Mouse (Mus musculus): ENCODE measurements around the gene Tecta.

Tecta gene

DNA sequence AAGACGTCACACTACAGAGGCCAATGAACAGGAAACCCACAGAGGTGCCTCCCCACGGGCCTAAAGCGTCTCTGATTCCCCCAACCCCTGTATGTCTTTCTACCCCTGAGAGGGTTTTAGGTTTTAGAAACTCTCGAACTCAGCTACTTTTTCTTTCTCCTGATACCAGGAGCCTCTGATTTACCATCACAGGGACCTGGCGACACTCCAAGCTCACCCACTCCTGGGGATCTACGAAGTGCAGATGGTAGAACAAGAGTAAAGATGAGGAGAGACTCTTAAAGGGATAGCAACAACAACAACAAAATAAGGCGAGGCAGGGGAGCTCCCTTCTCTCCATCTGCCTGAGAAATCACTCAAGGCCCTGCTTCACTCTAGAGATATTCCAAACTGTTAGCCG lies 12.7 kb downstream of the Tecta start:
- CTCF ChIA-PET: no interaction called here

GRCm38 (mm10) chr9:42385656-42386055 lies 14.1 kb downstream of the Tecta start:
- CTCF ChIA-PET: no interaction called here

DNA sequence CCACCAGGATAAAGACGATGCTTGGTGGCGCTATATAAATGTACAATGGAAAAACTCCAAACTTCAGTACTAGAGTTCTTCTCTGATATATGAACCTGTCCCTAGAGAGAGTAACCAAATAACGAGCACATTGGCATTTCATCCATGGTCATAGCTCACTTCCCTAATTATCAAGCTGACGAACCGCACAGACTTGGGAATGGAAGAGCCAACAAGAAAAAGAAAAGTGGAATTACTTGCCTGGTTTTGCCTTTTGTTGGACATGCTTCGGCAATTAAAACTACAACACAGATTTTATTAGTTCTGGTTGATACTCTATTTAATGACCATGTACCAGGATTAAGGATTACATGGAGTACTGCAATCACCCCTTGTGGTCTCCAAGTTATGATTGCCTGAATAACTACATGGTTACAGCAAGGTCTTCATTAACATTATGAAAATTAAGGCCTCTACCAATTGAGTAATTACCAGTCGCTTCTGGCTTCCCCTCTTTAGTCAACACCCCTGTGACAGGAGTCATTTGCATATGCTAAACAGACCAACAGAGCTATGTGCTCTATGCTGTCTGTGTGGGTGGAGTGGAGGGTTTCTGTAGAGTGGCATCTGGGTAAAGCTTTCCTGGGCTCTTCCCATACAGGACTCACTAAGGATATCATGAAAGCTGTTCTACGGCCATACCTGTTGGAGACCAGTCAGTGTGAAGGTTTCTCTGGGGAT lies 16.9 kb downstream of the Tecta start:
- CTCF ChIA-PET: no interaction called here

GRCm38 (mm10) chr9:42382063-42382462 lies 17.7 kb downstream of the Tecta start:
- CTCF ChIA-PET: no interaction called here

DNA sequence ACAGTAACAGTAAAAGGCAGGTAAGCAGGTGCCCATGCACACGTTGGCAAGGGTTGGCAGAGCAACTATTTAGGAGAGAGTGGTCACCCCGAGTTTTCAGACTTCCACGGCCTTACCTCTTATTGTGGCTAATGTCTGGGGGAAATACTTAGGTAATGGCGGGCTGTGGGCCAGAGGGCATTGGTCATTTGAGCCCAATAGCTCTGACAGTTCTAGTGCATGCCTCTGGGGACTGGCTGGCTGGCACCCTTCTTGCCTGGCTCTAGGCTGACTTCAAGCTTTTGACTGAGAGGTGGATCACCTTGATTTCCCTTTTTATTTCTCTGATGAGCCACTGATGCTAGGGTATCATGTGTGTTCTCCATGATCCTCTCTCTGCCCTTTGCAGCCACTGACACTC lies 21.7 kb downstream of the Tecta start:
- CTCF ChIA-PET: no interaction called here

- CTCF ChIA-PET: no interaction called here
Measured at GRCm38 (mm10) chr9:42377656-42378055, 22.1 kb downstream of the Tecta start.

GRCm38 (mm10) chr9:42371670-42372368 lies 27.9 kb downstream of the Tecta start:
- CTCF ChIA-PET: no interaction called here

- CTCF ChIA-PET: no interaction called here
Measured at GRCm38 (mm10) chr9:42357585-42357984, 42.1 kb downstream of the Tecta start.

DNA sequence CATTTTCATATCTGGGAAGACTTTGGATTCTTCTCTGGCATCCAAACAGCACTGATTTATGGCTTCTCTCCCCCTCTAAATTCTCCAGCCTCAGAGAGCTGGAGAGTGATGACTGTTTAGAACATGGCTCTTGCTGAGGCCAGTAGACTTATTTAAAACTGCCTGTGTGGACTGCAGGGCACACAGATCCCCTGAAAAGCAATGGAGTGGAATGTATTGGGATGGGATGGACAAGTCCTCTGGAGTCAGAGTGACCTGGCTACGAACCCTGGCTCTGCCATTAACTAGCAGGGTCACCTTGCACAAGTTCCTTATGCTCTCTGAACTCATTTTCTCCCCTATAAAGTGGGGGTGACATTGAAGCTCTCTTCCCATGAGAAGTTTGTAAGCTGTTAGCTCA lies 44.9 kb downstream of the Tecta start:
- CTCF ChIA-PET: interaction anchor here (0.6 kb wide), 2 partner anchors 39 to 476 kb away, joined by 3 to 7 read pairs; no protein-coding TSS in a partner anchor

- CTCF ChIA-PET: no interaction called here
Measured at GRCm38 (mm10) chr9:42349791-42350190, 49.9 kb downstream of the Tecta start.

DNA sequence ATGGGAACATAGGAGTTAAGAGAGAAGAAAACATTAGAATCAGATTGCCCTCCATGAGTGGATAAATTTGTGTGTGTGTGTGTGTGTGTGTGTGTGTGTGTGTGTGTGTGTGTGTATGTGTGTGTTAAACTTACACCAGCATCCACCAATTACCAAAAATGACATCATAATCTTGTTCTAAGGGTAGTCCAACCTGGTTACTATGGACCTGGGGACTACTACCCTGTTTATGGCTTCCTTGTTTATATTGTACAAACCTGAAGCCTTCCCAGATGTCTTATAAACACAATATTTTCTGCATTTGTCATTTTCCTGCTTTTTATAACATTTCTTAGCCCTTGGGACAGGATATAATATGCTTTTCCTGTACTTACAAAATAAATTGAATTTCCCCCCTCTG lies 53.4 kb downstream of the Tecta start:
- CTCF ChIA-PET: no interaction called here

DNA sequence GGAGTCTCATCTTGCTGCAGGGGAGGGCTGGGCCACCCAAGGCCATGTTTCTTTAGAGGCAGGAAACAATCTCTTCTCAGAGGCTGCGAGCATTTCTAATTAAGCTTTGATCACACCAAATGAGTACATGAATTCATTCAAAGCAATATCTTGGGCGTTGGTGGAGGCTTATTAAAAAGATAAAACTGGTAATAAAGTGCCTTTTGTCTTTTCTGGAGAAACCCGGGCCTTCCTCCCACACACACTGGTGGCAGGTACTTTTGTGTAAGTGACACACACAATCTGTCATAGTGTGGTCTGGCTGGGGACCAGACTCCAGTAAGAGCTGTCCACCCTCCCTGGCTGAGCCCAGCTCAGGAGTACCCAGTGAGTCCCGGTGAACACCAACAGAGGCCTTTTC lies 60.6 kb downstream of the Tecta start:
- CTCF ChIA-PET: interaction anchor here (0.6 kb wide), 2 partner anchors 448 to 732 kb away, joined by 4 to 6 read pairs; no protein-coding TSS in a partner anchor

DNA sequence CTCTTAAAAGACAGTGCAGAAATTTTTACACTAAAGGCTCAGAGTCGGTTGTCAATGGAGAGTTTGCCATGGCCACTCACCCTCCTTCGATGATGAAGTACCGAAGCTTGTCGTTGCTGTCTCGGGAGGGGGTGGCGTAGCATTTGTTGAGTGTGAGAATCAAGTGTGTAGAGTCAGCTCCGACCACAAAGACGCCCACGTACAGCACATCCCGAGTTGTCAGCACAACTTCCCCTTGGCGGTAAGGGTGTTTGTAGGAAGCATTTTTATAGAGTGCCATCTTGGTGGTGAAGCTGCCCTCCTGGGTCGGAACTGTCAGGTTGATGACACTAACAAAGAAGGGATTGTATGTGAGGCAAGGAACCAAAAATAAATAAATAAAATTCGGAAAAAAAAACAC lies 62.7 kb downstream of the Tecta start:
- CTCF ChIA-PET: no interaction called here

GRCm38 (mm10) chr9:42336575-42336974 lies 63.2 kb downstream of the Tecta start:
- CTCF ChIA-PET: no interaction called here

GRCm38 (mm10) chr9:42334885-42335284 lies 64.8 kb downstream of the Tecta start:
- CTCF ChIA-PET: no interaction called here

GRCm38 (mm10) chr9:42332692-42333091 lies 67.0 kb downstream of the Tecta start:
- CTCF ChIA-PET: no interaction called here

- CTCF ChIA-PET: no interaction called here
Measured at GRCm38 (mm10) chr9:42331341-42331740, 68.4 kb downstream of the Tecta start.

DNA sequence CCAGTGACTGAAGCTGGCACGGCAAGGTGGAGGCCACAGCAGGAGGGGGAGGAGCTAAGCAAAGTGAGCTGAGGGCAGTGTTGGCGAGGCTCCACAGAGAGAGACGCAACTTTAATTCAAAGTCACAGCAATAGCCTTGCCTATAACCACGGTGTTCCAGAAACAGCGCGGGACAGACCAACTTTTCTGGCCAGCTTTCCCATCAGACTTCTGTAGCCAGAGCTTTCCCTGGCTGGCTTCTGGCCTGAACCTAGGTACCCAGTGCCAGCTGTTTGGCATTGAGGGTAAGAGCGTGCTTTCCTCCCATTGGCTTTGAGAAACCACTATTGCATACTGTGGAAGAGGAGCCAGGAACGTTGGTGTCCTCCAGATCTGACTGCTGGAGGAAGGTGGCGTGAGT lies 70.0 kb downstream of the Tecta start:
- CTCF ChIA-PET: interaction anchor here (0.6 kb wide), 1 partner anchor 1574 kb away, joined by 3 read pairs; no protein-coding TSS in a partner anchor

DNA sequence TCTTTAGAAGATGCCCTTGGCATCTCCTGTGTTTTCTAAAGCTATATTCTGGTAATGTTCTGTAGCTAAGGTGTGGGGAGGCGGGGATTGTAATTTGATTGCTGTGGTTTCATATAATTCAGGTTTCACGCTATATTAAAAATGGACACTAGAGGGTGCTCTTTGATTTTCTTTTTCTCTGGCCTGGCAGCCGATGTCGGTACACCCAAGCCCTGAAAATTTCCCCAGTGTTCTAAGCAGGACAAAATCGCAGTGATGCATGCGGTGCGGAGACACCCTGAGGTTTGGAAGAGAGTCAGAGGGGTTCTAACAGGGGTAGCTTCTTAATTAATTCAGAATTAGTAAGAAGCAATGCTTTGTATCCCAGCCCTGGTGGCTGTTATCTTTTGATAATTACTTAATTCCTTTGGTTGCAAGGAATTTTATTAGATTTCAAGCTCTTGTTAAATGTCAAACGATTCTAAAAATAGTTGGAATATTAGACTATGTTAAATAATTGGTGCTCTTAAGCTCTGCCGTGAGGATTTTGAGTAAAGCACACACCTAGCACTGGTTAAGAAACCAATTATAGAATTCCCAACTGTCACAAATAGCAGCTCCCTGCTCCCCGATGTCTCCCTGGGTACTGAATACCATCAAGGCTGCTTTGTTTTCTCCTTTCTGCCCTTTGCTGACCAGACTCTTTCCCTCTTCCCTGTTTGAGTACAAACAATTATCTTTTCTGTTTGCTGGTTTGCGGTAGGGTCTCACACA lies 72.9 kb downstream of the Tecta start:
- CTCF ChIA-PET: interaction anchor here (0.9 kb wide), 1 partner anchor 10 kb away, joined by 3 read pairs; no protein-coding TSS in a partner anchor

DNA sequence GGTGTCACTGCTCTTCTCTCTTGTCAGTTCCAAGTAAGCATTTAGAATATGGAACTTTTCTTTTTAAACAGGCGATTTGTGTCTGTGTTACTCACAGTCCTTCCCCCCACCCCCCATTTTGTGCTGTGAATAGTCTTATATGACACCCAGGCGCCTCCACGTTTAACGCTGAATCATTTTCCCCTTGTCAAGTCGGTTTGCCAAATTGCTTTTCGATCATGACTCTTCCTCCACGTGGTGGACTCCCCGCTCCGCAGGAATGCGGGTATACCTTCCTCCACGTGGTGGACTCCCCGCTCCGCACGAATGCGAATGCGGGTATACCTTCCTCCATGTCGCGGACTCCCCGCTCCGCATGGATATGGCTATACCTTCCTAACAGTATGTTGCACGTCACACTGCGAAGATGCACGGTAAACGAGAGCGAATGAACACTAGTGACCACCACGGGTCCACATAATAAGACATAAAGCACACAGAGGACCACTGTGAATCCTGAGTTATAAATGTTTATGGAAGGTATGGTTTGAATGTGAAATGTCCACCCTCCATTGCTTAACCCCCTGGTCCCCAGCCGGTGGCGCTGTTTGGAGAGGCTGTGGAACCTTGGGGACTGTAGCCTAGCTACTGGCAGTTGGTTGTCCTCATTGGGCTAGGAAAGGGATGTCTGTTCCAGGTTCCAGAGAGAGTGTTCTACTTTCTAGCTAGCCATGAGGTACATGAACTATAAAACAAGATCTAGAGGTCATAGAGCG lies 74.9 kb downstream of the Tecta start:
- CTCF ChIA-PET: no interaction called here

DNA sequence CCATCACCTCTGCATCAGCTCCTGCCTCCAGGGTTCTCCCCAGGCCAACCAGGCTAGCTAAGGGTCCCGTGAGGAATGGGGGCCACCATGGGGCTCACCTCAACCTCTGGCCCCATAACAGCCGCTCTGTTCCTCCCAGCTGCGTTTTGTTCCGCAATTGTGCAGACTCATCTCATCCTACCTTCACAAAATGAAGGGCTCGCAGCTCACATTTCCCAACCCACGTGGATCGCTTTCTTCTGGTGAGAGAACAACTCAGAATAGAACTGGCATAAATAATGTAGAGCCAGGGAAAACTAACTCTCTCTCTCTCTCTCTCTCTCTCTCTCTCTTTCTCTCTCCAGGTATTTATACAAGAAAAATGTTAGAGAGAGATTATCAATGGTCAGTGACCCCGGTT lies 76.5 kb downstream of the Tecta start:
- CTCF ChIA-PET: no interaction called here

DNA sequence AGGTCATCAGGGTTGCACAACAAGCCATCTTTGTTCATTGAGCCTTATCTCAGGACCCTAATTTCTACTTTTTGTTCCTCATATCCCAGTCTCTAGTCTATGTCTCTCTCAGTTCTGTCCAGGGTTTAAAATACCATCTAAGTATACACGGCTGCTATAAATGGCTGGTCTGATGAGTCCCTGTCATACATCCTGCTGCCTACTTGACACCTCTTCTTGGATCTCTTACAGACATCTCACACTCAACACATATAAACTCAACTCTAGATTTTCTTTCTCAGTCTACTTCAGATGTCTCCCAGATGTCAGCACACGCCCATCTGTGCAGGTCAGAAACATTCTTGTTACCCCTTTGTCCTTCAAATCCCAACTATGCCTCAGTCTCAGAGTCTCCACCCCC lies 78.3 kb downstream of the Tecta start:
- CTCF ChIA-PET: no interaction called here
